Mouse (Mus musculus): ENCODE measurements around the gene Ankrd34a. TPM values are rescaled to one million over a fixed set of nuclear protein-coding genes. Genes with fewer than 3 reads are reported as not detected.
A peak's percentile ranks its signal among the peaks of the same experiment; 100 is the strongest.
"Not testable (repeated sequence)": the region's sequence is repeated elsewhere in the genome, so short reads cannot be mapped to it uniquely, and the experiment has no call there.

Gene Ankrd34a
- polyA plus RNA-seq, 1 experiment, result 50.2 TPM

GRCm38 (mm10) chr3:96601941-96602703 lies 5.7 kb downstream of the Ankrd34a start:
- no peak for DNase-seq (ENCODE audit: extremely low spot score in 1 of 2, low spot score in 1 of 2)

- no peak for DNase-seq (ENCODE audit: extremely low spot score in 1 of 2, low spot score in 1 of 2)
These were observed 6.3 kb downstream of the Ankrd34a start for GRCm38 (mm10) chr3:96602704-96603084.

GRCm38 (mm10) chr3:96603311-96603710 lies 6.9 kb downstream of the Ankrd34a start:
- DNase-seq (ENCODE audit: extremely low spot score in 1 of 2, low spot score in 1 of 2), result no peak

- DNase-seq (ENCODE audit: extremely low spot score in 1 of 2, low spot score in 1 of 2), result not testable (repeated sequence)
These were observed 9.6 kb downstream of the Ankrd34a start for GRCm38 (mm10) chr3:96606007-96606406.

DNA sequence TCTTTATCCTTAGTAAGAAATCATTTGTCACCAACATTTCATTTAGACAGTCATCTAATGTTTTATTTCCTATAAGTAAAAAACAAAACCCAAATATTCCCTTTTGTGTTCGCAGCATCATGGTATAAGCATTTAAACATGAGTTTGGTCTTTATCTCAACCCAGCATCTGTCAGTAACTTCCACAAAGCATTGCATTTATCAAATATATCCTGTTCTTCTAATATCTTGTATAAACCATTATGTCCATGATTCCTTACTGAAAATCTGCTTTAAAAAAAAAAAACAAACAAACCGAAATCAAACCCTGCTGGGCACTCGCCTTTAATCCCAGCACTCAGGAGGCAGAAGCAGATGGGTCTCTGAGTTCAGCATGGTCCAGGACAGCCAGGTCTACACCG lies 10.2 kb downstream of the Ankrd34a start:
- DNase-seq (ENCODE audit: extremely low spot score in 1 of 2, low spot score in 1 of 2), result no peak

GRCm38 (mm10) chr3:96617941-96618340 lies 21.5 kb downstream of the Ankrd34a start:
- DNase-seq (ENCODE audit: extremely low spot score in 1 of 2, low spot score in 1 of 2), result no peak

- DNase-seq (ENCODE audit: extremely low spot score in 1 of 2, low spot score in 1 of 2), result no peak
These were observed 26.8 kb downstream of the Ankrd34a start for GRCm38 (mm10) chr3:96623201-96623600.

DNA sequence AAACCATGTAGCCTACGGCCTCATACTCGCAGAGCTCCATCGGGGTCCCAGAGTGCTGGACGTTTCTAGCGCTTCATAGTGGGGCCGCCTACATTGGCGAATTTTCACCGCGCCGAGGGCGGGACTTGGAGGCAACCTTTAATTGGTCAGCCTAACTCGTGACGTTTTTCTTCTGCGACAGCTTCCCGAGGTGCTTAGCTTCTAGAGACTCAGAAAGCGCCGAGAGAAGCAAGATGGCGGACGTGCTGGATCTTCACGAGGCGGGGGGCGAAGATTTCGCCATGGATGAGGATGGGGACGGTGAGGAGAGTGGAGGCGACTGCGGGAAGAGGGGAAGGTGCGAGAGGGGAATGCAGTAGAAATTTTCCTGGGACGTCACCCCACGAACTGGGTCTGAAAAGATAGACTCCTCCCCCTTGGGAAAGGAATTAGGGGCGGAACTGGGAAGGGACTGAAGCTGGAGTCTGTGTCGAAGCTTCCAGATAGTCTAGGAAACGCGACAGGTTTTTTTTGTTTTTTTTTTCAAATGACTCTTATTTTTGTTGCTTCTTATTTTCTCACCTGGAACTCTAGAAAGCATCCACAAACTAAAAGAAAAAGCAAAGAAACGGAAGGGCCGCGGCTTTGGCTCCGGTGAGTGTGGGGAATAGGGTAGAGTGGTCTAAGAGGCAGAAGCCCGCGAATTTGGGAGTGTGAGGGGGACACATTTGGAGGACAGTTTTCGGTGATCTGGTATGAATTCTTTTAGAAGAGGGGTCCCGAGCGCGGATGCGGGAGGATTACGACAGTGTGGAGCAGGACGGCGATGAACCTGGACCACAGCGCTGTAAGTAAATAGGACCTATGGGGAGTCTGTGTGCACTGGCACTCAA lies 33.5 kb downstream of the Ankrd34a start, which contains the start of gene Rbm8a:
Gene Rbm8a (plus strand): TSS at position 205 of the 872 bp plus-strand sequence.
- DNase-seq (ENCODE audit: extremely low spot score in 1 of 2, low spot score in 1 of 2), result peak; percentile 96 to 99

GRCm38 (mm10) chr3:96632058-96632457 lies 35.6 kb downstream of the Ankrd34a start:
- no peak for DNase-seq (ENCODE audit: extremely low spot score in 1 of 2, low spot score in 1 of 2)

DNA sequence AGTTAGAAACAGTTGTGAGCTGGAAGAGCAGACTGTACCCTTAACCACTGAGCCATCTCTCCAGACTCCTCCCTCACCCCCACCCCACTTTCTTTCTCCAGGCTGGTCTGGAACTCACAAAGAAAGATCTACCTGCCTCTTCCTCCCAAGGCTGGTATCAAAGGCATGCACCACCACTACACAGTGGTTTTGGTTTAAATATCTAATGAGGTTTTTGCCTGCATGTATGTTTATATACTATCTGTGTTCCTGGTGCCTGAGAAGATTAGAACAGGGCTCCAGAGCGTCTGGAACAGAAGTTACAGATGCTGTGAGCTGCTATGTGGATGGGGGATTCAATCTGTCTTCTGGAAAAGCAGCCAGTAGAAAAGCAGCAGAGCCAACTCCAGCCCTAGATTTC lies 37.6 kb downstream of the Ankrd34a start:
- no peak for DNase-seq (ENCODE audit: extremely low spot score in 1 of 2, low spot score in 1 of 2)

DNA sequence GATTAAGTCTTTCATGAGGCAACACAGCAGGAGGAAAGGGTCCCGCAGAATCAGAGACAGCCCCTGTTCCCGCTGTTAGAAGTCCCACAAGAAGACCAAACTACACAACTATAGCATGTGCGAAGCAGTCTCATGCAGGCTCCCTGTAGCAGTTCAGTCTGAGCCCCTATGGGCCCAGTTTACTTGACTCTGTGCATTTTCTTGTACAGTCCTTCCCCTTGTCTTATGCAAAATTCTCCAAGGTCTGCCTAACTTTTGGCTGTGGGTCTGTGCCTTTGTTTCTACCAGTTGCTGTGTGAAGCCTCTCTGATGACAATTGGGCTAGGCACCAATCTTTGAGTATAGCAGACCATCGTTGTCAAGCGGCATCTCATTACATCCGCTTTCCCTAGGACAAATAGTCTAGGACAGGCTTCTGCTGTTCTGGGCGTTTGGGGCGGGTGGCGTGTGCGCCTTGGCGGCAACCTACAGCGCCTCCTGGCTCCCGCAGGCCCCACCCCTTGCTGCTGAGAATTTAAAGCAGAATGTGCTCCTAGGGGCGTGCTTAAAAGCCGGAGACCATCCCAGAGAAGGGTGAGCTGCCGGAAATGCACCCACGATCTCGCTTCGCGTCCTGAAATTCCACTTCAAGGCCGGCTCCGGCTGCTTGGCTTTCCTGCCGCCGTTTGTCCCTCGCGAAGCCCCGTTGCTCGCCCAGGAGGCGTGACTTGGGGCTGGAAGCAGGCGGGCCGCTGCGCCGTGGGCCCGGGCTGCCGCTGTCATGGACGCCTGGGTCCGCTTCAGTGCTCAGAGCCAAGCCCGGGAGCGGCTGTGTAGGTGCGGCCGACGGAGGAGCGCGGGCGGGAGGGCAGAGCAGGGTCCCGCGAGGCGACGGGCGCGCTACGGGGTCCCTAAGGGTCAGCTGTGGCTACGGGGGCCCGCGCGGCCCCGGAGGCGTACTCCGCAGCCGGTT lies 38.8 kb downstream of the Ankrd34a start, which contains the start of the genes Pex11b and Gm42957:
Gene Pex11b (plus strand): TSS at position 449 of the 952 bp plus-strand sequence.
Gene Gm42957 (plus strand): TSS at position 547 of the 952 bp plus-strand sequence.
- peak; percentile 75 to 91 for DNase-seq (ENCODE audit: extremely low spot score in 1 of 2, low spot score in 1 of 2)

DNA sequence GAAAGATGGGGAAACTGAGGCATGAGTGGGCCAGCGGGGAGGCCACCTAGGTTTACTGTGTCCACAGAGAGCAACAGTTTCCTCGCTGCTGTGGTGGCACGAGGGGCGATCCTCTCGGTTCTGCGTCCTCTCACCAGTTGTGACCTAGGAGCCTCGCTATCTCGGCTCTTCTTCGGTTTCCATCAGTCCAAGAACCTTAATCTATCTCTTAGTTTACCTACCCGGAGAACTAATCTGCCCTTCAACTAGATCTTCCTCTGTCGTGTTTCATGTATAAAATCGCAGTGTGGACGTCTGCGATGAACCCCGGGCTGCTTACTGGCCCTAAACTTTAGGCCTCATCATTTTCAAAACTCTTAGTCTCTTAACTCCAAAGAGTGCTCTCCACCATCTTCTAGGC lies 39.5 kb downstream of the Ankrd34a start:
- no peak for DNase-seq (ENCODE audit: extremely low spot score in 1 of 2, low spot score in 1 of 2)

DNA sequence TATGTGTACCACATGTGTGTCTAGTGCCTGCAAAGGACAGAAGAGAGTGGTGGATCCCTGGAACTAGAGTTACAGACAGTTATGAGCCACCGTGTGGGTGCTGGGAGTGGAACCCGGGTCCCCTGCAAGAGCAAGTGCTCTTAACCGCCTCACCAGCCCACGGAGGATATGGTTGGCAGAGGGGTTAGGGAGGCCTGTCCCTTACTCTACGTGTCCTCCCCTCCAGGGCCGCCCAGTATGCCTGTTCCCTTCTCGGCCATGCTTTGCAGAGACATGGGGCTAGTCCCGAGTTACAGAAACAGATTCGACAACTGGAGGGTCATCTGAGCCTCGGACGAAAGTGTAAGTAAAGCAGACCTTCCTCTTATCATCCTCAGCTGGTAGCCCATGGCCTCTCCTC lies 40.0 kb downstream of the Ankrd34a start:
- no peak for DNase-seq (ENCODE audit: extremely low spot score in 1 of 2, low spot score in 1 of 2)

GRCm38 (mm10) chr3:96639219-96639618 lies 42.8 kb downstream of the Ankrd34a start:
- peak in 1 of 2 experiments; percentile 78 for DNase-seq (ENCODE audit: extremely low spot score in 1 of 2, low spot score in 1 of 2)

- DNase-seq (ENCODE audit: extremely low spot score in 1 of 2, low spot score in 1 of 2), result peak in 1 of 2 experiments; percentile 41
These were observed 48.7 kb downstream of the Ankrd34a start, which contains the start of gene Itga10 for GRCm38 (mm10) chr3:96645018-96645649. Gene Itga10 (plus strand): TSS chr3:96645584.

DNA sequence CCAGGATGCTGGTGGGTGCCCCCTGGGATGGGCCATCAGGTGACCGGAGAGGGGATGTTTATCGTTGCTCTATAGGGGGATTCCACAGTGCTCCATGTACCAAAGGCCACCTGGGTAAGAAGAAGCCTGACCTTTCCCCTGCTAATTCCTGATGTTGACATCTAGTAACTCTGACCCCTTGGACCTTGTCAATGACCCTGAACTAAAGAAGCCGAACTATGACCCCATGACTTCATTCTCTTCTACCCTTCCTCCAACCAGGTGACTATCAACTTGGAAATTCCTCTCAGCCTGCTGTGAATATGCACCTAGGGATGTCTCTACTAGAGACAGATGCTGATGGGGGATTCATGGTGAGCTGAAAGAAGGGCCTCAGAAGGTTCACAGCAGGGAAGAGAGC lies 50.9 kb downstream of the Ankrd34a start:
- DNase-seq (ENCODE audit: extremely low spot score in 1 of 2, low spot score in 1 of 2), result no peak
